Mouse (Mus musculus): Measurements from ENCODE around the gene Anxa9. TPM values are rescaled to one million over a fixed set of nuclear protein-coding genes. Genes with fewer than 3 reads are reported as not detected.

The Anxa9 gene
- polyA plus RNA-seq, 1 experiment, result 7.6 TPM

GRCm38 (mm10) chr3:95247660-95248336, 59.2 kb downstream of the Anxa9 start:
- H3K27ac ChIP-seq (ENCODE audit: control insufficient read depth, insufficient read depth, low read depth, low read length), result no peak overlapping the region
- no peaks in the 10 kb centered on the region for H3K27me3 ChIP-seq (ENCODE audit: control insufficient read depth, insufficient read depth, low read length)
- peaks cover 6% of the 10 kb centered on the region for H3K4me1 ChIP-seq (ENCODE audit: control insufficient read depth, insufficient read depth, low read length)
- H3K36me3 ChIP-seq (ENCODE audit: control insufficient read depth, insufficient read depth, low read length), result no peaks in the 10 kb centered on the region
- H3K4me3 ChIP-seq (ENCODE audit: control insufficient read depth, low read depth, low read length), result no peak overlapping the region
- TF ChIP-seq CTCF (IDR thresholded peaks at IDR 0.05; ENCODE audit: control insufficient read depth, insufficient read depth, insufficient replicate concordance, low read depth, low read length) (no peak), POLR2A (IDR thresholded peaks at IDR 0.05; ENCODE audit: control insufficient read depth, low read depth, low read length) (no peak)

GRCm38 (mm10) chr3:95246465-95247231, 60.3 kb downstream of the Anxa9 start:
- Histone ChIP-seq H3K4me3 (ENCODE audit: control insufficient read depth, low read depth, low read length) (no peak overlapping the region), H3K36me3 (ENCODE audit: control insufficient read depth, insufficient read depth, low read length) (no peaks in the 10 kb centered on the region), H3K4me1 (ENCODE audit: control insufficient read depth, insufficient read depth, low read length) (peaks cover 6% of the 10 kb centered on the region), H3K27me3 (ENCODE audit: control insufficient read depth, insufficient read depth, low read length) (no peaks in the 10 kb centered on the region), H3K27ac (ENCODE audit: control insufficient read depth, insufficient read depth, low read depth, low read length) (0 out of 2 replicates have a peak overlapping the region, but pooled peaks have one; percentile 14)
- TF ChIP-seq POLR2A (IDR thresholded peaks at IDR 0.05; ENCODE audit: control insufficient read depth, low read depth, low read length) (no peak), CTCF (IDR thresholded peaks at IDR 0.05; ENCODE audit: control insufficient read depth, insufficient read depth, insufficient replicate concordance, low read depth, low read length) (no peak)

Other genes with a start within 250 kb of the Anxa9 start
- gene Pip5k1a, start 200.2 kb downstream of the Anxa9 start, polyA plus RNA-seq (2012; rRNA removed), result 14.4 and 17.8 TPM in 2 replicates
- gene Vps72, start 196.2 kb downstream of the Anxa9 start, polyA plus RNA-seq (2012; rRNA removed), result 31.8 and 32.6 TPM in 2 replicates
- 8.6 and 10.4 TPM in 2 replicates for gene Tmod4, start 182.7 kb downstream of the Anxa9 start, polyA plus RNA-seq (2012; rRNA removed)
- 41.4 and 43.3 TPM in 2 replicates for gene Scnm1, start 173.2 kb downstream of the Anxa9 start, polyA plus RNA-seq (2012; rRNA removed)
- 7.5 and 7.9 TPM in 2 replicates for gene Lysmd1, start 173.1 kb downstream of the Anxa9 start, polyA plus RNA-seq (2012; rRNA removed)
- gene Tnfaip8l2, start 164.8 kb downstream of the Anxa9 start, polyA plus RNA-seq (2012; rRNA removed), result 0.81 and 0.82 TPM in 2 replicates
- 31.3 and 38.5 TPM in 2 replicates for gene Sema6c, start 146.7 kb downstream of the Anxa9 start, polyA plus RNA-seq (2012; rRNA removed)
- gene Gabpb2, start 89.3 kb downstream of the Anxa9 start, polyA plus RNA-seq (2012; rRNA removed), result 5.2 and 5.6 TPM in 2 replicates
- gene Cdc42se1, start 78.4 kb downstream of the Anxa9 start, polyA plus RNA-seq (2012; rRNA removed), result 95.8 and 99.6 TPM in 2 replicates
- 744 and 839 TPM in 2 replicates for gene Mllt11, start 75.0 kb downstream of the Anxa9 start, polyA plus RNA-seq (2012; rRNA removed)
- gene Gm128, start 65.6 kb downstream of the Anxa9 start, polyA plus RNA-seq (2012; rRNA removed), result 603 and 652 TPM in 2 replicates
- gene Bnipl, start 56.0 kb downstream of the Anxa9 start, polyA plus RNA-seq (2012; rRNA removed), result 1.9 and 2.0 TPM in 2 replicates
- gene Mindy1, start 25.8 kb downstream of the Anxa9 start, polyA plus RNA-seq (2012; rRNA removed), result 60.3 and 61.1 TPM in 2 replicates
- 18.3 and 19.1 TPM in 2 replicates for gene Prune1, start 25.1 kb downstream of the Anxa9 start, polyA plus RNA-seq (2012; rRNA removed)
- gene Cers2, start 7.6 kb upstream of the Anxa9 start, polyA plus RNA-seq (2012; rRNA removed), result 27.5 and 27.6 TPM in 2 replicates
- 20.0 and 24.3 TPM in 2 replicates for gene Setdb1, start 50.0 kb upstream of the Anxa9 start, polyA plus RNA-seq (2012; rRNA removed)
- 198 and 300 TPM in 2 replicates for gene 4930558C23Rik, start 95.7 kb upstream of the Anxa9 start, polyA plus RNA-seq (2012; rRNA removed)
- 13.6 TPM in 2 replicates for gene Arnt, start 127.2 kb upstream of the Anxa9 start, polyA plus RNA-seq (2012; rRNA removed)
- gene Ctsk, start 192.1 kb upstream of the Anxa9 start, polyA plus RNA-seq (2012; rRNA removed), result 1.2 and 1.9 TPM in 2 replicates
- 1.6 and 1.7 TPM in 2 replicates for gene Ctss, start 219.6 kb upstream of the Anxa9 start, polyA plus RNA-seq (2012; rRNA removed)

Measured in testis, adult 2 months (tissue).